Mouse (Mus musculus) layer of hippocampus, adult 8-10 months (tissue): ENCODE measurements around the gene Rora. TPM values are rescaled to one million over a fixed set of nuclear protein-coding genes. Genes with fewer than 3 reads are reported as not detected.

Experiments
- DNase-seq, 2 experiments: peaks; one replicate each; pipeline ENCODE4 v3.0.0; 2022; ENCODE audit warnings: low spot score in 2 of 2
- total RNA-seq, 4 experiments: library from RNA; stranded (reverse); gene quantifications; 2 replicates each; pipeline ENCODE4 v1.2.4; 2022

Rora gene
- total RNA-seq, 4 experiments from 2014 or later: 35.1 to 41.5 (median 36.6) TPM

- no peak for DNase-seq
Measured at GRCm38 (mm10) chr9:68688151-68688550, 34.6 kb downstream of the Rora start.

- DNase-seq: peak in 1 of 2 experiments; percentile 46
Measured at GRCm38 (mm10) chr9:68689351-68689750, 35.8 kb downstream of the Rora start.

- DNase-seq: no peak
Measured at GRCm38 (mm10) chr9:68694889-68695495, 41.4 kb downstream of the Rora start.

GRCm38 (mm10) chr9:68695496-68695969 lies 41.9 kb downstream of the Rora start:
- DNase-seq: peak in 1 of 2 experiments; percentile 23

- DNase-seq: no peak
Measured at GRCm38 (mm10) chr9:68696425-68696956, 42.9 kb downstream of the Rora start.

- no peak for DNase-seq
Measured at GRCm38 (mm10) chr9:68699341-68699740, 45.8 kb downstream of the Rora start.

- DNase-seq: no peak
Measured at GRCm38 (mm10) chr9:68699856-68700255, 46.3 kb downstream of the Rora start.

GRCm38 (mm10) chr9:68707636-68708035 lies 54.0 kb downstream of the Rora start:
- no peak for DNase-seq

- DNase-seq: no peak
Measured at GRCm38 (mm10) chr9:68709232-68709631, 55.6 kb downstream of the Rora start.

- no peak for DNase-seq
Measured at GRCm38 (mm10) chr9:68710893-68711654, 57.5 kb downstream of the Rora start.

GRCm38 (mm10) chr9:68716961-68717360 lies 63.4 kb downstream of the Rora start:
- DNase-seq: peak in 1 of 2 experiments; percentile 42

- DNase-seq: no peak
Measured at GRCm38 (mm10) chr9:68718427-68718826, 64.8 kb downstream of the Rora start.

GRCm38 (mm10) chr9:68719286-68719685 lies 65.7 kb downstream of the Rora start:
- no peak for DNase-seq

GRCm38 (mm10) chr9:68724636-68725285 lies 71.2 kb downstream of the Rora start:
- DNase-seq: no peak

GRCm38 (mm10) chr9:68727166-68727855 lies 73.7 kb downstream of the Rora start:
- no peak for DNase-seq

GRCm38 (mm10) chr9:68731438-68731837 lies 77.9 kb downstream of the Rora start:
- DNase-seq: no peak

GRCm38 (mm10) chr9:68732929-68733328 lies 79.3 kb downstream of the Rora start:
- no peak for DNase-seq

GRCm38 (mm10) chr9:68735886-68736285 lies 82.3 kb downstream of the Rora start:
- DNase-seq: no peak

GRCm38 (mm10) chr9:68737197-68737736 lies 83.7 kb downstream of the Rora start:
- no peak for DNase-seq

GRCm38 (mm10) chr9:68745931-68746646 lies 92.5 kb downstream of the Rora start:
- no peak for DNase-seq
